Mouse (Mus musculus) cortical plate, adult 2 months (tissue): ENCODE measurements around the gene Acss2. TPM values are rescaled to one million over a fixed set of nuclear protein-coding genes. Genes with fewer than 3 reads are reported as not detected.
"Not testable (repeated sequence)": the region's sequence is repeated elsewhere in the genome, so short reads cannot be mapped to it uniquely, and the experiment has no call there.

Experiments used
- H3K27ac ChIP-seq: fragments of 200-500 bp; 2 replicates; pipeline ENCODE4 v1.5.1; 2012; ENCODE audit warnings: low read length, control low read depth, inconsistent platforms; ENCODE audit not compliant: insufficient read depth
- H3K4me1 ChIP-seq: fragments of 200-500 bp; 2 replicates; pipeline ENCODE4 v1.6.1; 2011; ENCODE audit warnings: low read length; ENCODE audit not compliant: control insufficient read depth, insufficient read depth
- H3K4me3 ChIP-seq: fragments of 200-500 bp; 2 replicates; pipeline ENCODE4 v1.5.1; 2011; ENCODE audit warnings: mild to moderate bottlenecking, low read length, control low read depth; ENCODE audit not compliant: insufficient read depth
- CTCF ChIP-seq: fragments of 200-500 bp; IDR thresholded peaks from 2 replicates; pipeline ENCODE4 v1.5.1; 2011; ENCODE audit warnings: mild to moderate bottlenecking, control low read depth, low read length; ENCODE audit not compliant: insufficient read depth; ENCODE audit errors: extremely low read depth
- POLR2A ChIP-seq: fragments of 200-500 bp; IDR thresholded peaks from 2 replicates; pipeline ENCODE4 v1.6.1; 2011; ENCODE audit warnings: mild to moderate bottlenecking, low read length, control low read depth; ENCODE audit not compliant: insufficient read depth; ENCODE audit errors: extremely low read depth
- polyA plus RNA-seq: library from polyadenylated mRNA; depleted of rRNA; stranded (reverse); fragments of >200 nt; gene quantifications from 2 replicates; pipeline ENCODE4 v1.2.3, GENCODE M21; 2012

Gene Acss2
- polyA plus RNA-seq, 1 experiment, result 77.3 TPM

DNA sequence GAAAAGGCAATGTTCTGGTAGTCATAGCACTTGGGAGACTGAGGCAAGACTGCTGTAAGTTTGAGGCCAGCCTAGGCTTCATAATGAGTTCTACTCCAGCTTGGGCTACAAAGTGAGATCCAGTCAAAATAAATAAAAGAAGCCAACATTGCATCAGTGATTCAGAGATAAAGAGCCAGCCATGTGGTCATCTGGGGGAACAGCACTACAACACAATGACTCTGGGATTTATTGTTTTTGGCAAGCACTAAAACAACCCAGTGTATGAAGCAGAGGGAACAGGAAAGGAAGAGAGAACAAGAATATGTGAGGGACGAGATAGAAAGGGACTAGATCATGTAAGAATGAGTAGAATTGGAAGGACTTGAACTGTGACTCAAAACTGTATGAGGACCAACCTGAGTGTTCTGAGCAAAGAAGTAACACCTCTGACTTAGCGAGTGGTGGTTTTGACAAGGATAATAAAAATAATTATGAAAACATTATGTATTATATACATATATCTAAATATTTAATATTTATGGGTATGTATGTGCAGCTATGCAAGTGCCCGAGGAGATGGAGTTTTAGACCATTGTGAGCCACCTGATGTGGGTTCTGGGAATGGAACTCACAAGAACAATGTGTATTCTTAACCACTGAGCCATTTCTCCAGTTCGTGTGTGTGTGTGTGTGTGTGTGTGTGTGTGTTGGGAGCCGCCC, 20.2 kb downstream of the Acss2 start:
- H3K4me1 ChIP-seq, result peaks cover 2% of the 10 kb centered on the region
- no peak overlapping the region for H3K4me3 ChIP-seq
- no peak overlapping the region for H3K27ac ChIP-seq
- TF ChIP-seq POLR2A (no peak), CTCF (no peak)

DNA sequence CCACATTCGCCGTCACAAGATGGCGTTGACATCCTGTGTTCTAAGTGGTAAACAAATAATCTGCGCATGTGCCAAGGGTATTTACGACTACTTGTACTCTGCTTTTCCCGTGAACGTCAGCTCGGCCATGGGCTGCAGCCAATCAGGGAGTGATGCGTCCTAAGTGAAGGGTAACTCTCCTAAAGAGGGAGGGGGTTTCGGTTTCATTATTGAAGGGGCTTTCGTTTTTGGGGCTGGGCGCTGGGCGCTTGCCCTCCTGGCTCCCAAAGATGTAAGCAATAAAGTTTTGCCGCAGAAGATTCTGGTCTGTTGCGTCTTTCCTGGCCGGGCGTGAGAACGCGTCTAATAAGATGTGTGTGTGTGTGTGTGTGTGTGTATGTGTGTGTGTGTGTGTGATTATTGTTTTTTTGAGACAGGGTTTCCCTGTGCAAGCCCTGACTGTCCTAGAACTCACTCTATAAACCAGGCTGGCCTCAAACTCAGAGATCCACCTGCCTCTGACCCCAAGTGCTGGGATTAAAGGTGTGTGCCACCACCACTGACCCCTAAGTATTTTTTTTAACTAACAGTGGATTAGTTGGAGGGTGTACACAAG, 20.8 kb downstream of the Acss2 start:
- H3K4me1 ChIP-seq, H3K27ac ChIP-seq: not testable (repeated sequence)

DNA sequence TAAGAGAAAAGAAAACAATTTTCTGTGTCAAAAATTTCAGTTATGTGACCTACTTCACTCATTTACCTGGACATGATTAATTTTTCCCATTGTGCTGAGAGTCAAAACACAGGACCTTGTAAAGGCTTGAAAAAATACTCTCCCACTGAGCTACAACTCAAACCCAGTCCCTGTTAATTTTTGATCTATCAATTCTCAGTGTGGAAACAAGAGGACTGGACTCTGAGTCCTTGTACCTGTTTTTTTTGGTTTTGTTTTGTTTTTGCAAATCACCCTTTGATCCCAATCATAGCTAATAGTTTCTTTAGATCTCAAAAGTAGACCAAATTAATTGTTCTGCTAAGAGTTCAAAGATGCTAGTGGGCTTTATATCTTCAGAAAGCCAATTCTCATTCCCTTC, 21.9 kb downstream of the Acss2 start:
- Histone ChIP-seq H3K27ac (no peak overlapping the region), H3K4me3 (no peak overlapping the region), H3K4me1 (peaks cover 2% of the 10 kb centered on the region)
- no peak for TF ChIP-seq POLR2A
- no peak for TF ChIP-seq CTCF

More for the DNA sequence above, 20.8 kb downstream of the Acss2 start:
- H3K4me3 ChIP-seq, result not testable (repeated sequence)

DNA sequence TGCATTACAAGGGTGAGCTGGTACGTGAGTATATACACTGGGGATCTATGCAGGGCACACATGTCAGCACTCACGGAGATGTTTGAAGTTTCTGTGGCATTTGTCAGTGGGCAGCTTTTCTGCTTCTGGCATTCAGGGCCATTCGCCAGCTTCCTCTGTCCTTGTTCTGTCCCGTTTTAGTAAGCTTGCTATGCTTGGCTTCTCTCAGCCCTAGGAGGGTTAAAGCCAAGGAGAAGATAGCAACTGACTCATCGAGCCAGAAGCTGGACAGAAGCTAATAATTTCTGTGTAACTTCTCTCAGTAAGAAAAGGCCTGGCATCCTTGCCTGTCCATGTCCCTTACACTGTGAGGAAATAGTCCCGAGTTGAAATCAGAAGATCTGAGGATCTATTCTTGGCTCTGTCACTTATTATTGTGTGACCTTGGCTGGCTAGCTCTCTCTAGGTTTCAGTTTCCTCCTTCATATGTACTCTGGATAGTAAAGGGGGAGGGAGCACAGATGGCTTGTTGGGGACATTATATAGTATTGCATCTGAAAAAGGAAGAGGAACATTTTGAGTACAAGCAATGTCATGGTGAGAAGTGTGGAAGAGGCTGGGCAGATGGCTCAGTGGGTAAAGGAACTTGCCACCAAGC, 23.2 kb downstream of the Acss2 start:
- no peak overlapping the region for H3K4me3 ChIP-seq
- TF ChIP-seq POLR2A (no peak), CTCF (no peak)
- H3K4me1 ChIP-seq, result peaks cover 2% of the 10 kb centered on the region
- H3K27ac ChIP-seq, result peak overlapping the region; percentile 37; the same call in 1 of the 2 replicates

DNA sequence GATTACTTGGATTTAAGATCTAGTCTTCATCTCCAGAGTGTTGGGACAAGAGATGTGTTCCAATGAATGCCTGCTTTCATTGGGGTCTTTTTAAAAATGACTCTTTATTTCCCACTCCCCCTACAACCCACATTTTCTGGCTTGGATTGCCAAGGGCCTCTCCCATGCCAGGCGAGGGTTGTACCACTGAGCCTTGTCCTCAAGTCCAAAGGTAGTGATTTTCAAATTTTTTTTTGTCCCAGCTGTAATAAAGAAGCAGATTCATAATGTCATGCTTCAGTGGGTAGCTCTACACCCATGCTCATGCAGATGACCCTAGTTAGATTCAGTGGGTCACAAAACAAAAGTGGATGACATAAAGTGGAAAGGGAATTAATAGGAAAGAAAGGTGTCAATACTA, 29.2 kb downstream of the Acss2 start:
- Histone ChIP-seq H3K27ac (no peak overlapping the region), H3K4me1 (no peaks in the 10 kb centered on the region), H3K4me3 (no peak overlapping the region)
- TF ChIP-seq CTCF (no peak), POLR2A (no peak)

DNA sequence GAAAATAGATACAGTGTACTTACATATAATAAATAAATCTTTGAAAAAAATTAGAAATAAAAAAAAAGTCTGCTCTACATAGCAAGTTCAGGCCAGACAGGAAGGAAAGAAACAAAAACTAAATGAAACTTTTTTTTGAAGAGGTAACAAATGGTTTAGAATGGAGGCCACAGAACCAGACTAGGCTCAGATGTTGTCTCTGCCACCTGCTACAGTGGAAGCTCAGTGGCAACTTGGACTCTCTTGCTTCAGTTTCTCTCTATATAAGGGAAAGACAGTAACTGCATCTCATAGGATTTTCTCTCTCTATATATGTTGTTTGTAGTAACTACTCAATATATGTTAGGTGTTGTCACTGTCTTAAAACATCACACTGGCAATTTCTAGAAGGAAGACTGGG, 34.6 kb downstream of the Acss2 start:
- no peak overlapping the region for H3K4me3 ChIP-seq
- no peaks in the 10 kb centered on the region for H3K4me1 ChIP-seq
- H3K27ac ChIP-seq, result no peak overlapping the region
- no peak for TF ChIP-seq CTCF
- no peak for TF ChIP-seq POLR2A

DNA sequence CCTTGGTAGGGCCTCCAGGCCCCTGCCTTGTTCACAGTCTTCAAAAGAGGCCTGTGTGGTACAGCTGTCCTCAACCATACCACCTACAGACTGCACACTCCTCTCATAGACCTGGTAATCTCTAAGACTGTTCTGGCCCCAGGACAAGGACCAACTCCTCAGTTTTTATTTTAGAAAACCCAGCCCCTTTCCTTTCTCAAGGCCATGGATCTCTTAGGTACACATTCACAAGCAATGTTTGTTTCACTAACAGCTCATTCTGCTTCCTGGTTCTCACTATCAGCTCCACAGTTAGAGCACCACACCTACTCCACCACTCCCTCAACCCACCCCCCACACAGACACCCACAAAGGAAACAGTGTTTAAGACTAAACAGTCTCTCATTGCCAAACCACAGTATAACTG, 35.2 kb downstream of the Acss2 start:
- TF ChIP-seq POLR2A (no peak), CTCF (no peak)
- Histone ChIP-seq H3K27ac (no peak overlapping the region), H3K4me1 (no peaks in the 10 kb centered on the region), H3K4me3 (no peak overlapping the region)

DNA sequence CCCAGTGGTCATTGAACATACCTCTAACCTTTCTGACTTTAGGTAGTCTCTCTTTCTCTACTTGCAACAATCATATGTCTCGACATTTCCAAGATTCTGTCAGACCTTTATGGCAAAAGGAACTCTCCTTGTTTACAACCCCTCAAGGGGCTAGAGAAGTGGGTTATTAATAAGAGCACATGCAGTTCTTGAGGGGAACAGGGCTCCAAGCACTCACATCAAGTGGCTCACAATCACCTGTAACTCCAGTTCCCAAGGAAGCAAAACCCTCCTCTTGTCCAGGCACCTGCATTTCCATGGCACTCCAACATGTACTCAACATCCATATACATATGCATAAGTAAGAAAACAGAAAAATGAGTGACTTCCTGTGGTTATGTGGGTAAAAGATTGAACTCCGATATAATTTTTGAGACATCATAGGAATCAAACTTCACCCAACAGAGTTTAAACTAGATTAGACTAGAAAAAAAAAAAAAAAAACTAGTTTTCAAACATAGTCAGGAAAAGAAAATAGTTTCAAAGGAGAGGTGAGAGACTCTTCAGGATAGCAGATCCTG, 36.8 kb downstream of the Acss2 start:
- Histone ChIP-seq H3K4me1 (no peaks in the 10 kb centered on the region), H3K27ac (no peak overlapping the region), H3K4me3 (no peak overlapping the region)
- TF ChIP-seq POLR2A, result no peak
- TF ChIP-seq CTCF, result no peak

DNA sequence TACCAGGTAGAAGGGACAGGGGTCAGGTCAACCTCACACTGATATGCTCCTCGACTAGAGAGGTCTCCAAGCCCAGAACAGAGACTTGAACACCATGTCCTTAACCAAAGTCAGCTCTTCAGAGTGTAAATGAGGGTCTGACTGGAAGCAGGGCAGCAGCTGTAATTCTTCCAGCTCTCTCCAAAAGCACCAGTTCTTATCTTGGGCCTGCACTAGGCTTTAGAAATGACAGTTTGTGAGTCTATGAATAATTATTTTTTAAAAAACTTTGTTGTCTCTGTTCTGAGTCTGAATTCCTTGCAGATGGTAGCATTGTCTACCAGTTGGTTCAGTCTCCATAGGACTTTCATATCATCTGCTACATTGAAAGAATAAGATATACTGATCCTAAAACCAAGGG, 44.5 kb downstream of the Acss2 start:
- TF ChIP-seq CTCF (no peak), POLR2A (no peak)

DNA sequence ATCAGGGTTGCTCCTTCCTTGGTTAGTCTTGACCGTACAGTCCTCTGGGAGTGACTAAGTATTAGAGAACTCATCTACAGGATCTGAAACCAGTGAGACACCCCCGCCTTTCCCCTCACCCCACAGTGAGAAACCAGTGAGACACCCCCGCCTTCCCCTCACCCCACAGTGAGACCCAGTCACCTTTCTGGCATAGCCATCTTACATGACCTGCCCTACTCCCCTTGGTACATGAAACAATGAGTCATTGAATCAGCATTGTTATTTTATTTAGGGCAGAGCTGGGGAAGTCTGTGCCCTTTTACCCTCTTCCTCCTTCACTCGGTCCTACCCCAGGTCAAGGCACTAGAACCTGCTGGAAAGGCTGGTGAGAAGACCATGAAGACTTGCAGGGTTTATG, 45.2 kb downstream of the Acss2 start:
- TF ChIP-seq POLR2A (no peak), CTCF (no peak)
- Histone ChIP-seq H3K4me3 (no peak overlapping the region), H3K4me1 (no peaks in the 10 kb centered on the region), H3K27ac (no peak overlapping the region)

More for the DNA sequence above, 44.5 kb downstream of the Acss2 start:
- Histone ChIP-seq H3K27ac (no peak overlapping the region), H3K4me3 (no peak overlapping the region), H3K4me1 (no peaks in the 10 kb centered on the region)
